Mouse (Mus musculus) embryonic facial prominence, embryonic 11.5 days (tissue): Measurements from ENCODE around the gene Cd83. TPM values are rescaled to one million over a fixed set of nuclear protein-coding genes. Genes with fewer than 3 reads are reported as not detected.

Source experiments
- ATAC-seq: fragments of 200-750 bp; cut with Nextera tagmentation; replicated peaks from 2 replicates; pipeline ENCODE4 v1.8.0; 2017; ENCODE audit warnings: low read depth; ENCODE audit not compliant: insufficient number of reproducible peaks, low FRiP score, low TSS enrichment
- DNase-seq: peaks from one replicate; pipeline ENCODE4 v3.0.0-alpha.2; 2015; ENCODE audit warnings: low spot score
- H3K27ac ChIP-seq: fragments of 300-500 bp; sonication (generic); replicated peaks from 2 replicates; pipeline ENCODE4 v1.5.1; 2014; ENCODE audit warnings: mild to moderate bottlenecking, low read depth, low read length, control low read depth
- H3K27me3 ChIP-seq: fragments of 300-500 bp; sonication (generic); 2 replicates; pipeline ENCODE4 v1.6.1; 2014; ENCODE audit warnings: mild to moderate bottlenecking, low read length, moderate library complexity, mixed read lengths; ENCODE audit not compliant: control insufficient read depth, insufficient read depth
- H3K36me3 ChIP-seq: fragments of 300-500 bp; sonication (generic); replicated peaks from 2 replicates; pipeline ENCODE4 v1.6.1; 2014; ENCODE audit warnings: low read depth, mild to moderate bottlenecking, low read length, moderate library complexity, mixed read lengths; ENCODE audit not compliant: control insufficient read depth, insufficient read depth
- H3K4me1 ChIP-seq: fragments of 300-500 bp; sonication (generic); 2 replicates; pipeline ENCODE4 v1.6.1; 2014; ENCODE audit warnings: low read length, mixed read lengths; ENCODE audit not compliant: control insufficient read depth, insufficient read depth
- H3K4me2 ChIP-seq: fragments of 300-500 bp; sonication (generic); 2 replicates; pipeline ENCODE4 v1.6.1; 2014; ENCODE audit warnings: low read depth, mild to moderate bottlenecking, control low read depth, low read length, moderate library complexity
- H3K4me3 ChIP-seq: fragments of 300-500 bp; sonication (generic); 2 replicates; pipeline ENCODE4 v1.5.1; 2014; ENCODE audit warnings: low read depth, low read length, control low read depth
- H3K9ac ChIP-seq: fragments of 300-500 bp; sonication (generic); replicated peaks from 2 replicates; pipeline ENCODE4 v1.6.1; 2014; ENCODE audit warnings: mild to moderate bottlenecking, control low read depth, low read length
- H3K9me3 ChIP-seq: fragments of 300-500 bp; sonication (generic); replicated peaks from 2 replicates; pipeline ENCODE4 v1.6.1; 2016; ENCODE audit warnings: mild to moderate bottlenecking, low read length, inconsistent platforms, mixed read lengths; ENCODE audit not compliant: control insufficient read depth
- WGBS: fragments of 180-500 bp; shearing (Covaris S2); extraction: QIAGEN DNeasy Blood & Tissue Kit; methylation state at CpG from one replicate; pipeline ENCODE4 v1.1.7; 2014; 5-methylcytosine and 5-hydroxymethylcytosine counted together
- polyA plus RNA-seq: library from polyadenylated mRNA; unstranded; fragments of >200 nt; fragmentation: Nextera tagmentation; extraction: Ambion mirVana; gene quantifications from 2 replicates; pipeline ENCODE4 v1.2.1, GENCODE M21; 2014

Gene Cd83
- polyA plus RNA-seq, 1 experiment from 2014 or later: 8.0 TPM

DNA sequence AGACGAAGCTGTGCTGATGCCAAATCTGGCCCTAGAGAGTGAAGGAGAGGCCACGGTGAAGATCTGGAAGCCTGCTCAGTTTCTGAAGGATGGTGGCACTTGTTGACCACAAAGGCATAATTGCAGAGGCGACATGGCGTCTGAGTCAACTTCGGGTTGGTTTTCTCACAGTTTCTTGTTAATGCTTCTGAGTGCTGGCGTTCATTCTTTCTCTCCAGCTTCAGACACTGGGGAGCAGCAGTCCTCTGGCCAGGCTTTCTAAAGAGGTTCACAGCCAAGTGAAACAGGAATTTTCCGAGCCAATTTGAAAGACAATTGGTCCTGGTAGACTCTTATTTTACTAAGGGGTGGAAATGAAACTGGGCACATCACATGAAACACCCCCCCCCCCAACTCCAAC is 62.6 kb downstream of the Cd83 start:
- Histone ChIP-seq H3K27me3 (no peaks in the 10 kb centered on the region), H3K4me2 (no peak overlapping the region), H3K9me3 (no peaks in the 10 kb centered on the region), H3K27ac (no peak overlapping the region), H3K4me3 (no peak overlapping the region), H3K4me1 (no peaks in the 10 kb centered on the region), H3K9ac (no peak overlapping the region), H3K36me3 (no peaks in the 10 kb centered on the region)
- ATAC-seq (no peak), DNase-seq (no peak)
- 88% methylated on average over 7 of the region's 7 CpGs for WGBS

DNA sequence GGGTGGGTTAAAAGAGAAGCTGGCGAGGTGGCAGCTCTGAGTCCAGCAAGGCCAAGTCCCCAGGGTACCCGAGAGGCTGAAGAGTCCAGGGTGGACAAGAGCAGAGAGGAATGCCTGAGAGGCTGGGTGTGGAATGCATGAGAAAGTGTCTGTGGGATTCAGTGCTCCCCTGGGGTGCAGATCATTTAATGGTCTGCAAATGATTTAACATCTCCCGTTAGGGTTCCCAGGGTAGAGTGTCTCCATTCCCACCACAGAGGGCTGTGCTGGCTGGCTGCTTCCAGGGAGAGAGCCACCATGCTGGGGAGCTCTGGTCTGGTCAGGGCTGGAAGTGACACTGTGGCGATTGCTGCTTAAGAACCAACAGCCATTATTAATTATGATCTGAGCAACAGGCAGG is 65.2 kb downstream of the Cd83 start:
- no peak overlapping the region for H3K4me3 ChIP-seq
- no peak overlapping the region for H3K4me2 ChIP-seq
- no peaks in the 10 kb centered on the region for H3K36me3 ChIP-seq
- DNase-seq (no peak), ATAC-seq (no peak)
- no peaks in the 10 kb centered on the region for H3K4me1 ChIP-seq
- no peaks in the 10 kb centered on the region for H3K27me3 ChIP-seq
- no peak overlapping the region for H3K27ac ChIP-seq
- no peaks in the 10 kb centered on the region for H3K9me3 ChIP-seq
- H3K9ac ChIP-seq: no peak overlapping the region
- 46% methylated on average over 4 of the region's 4 CpGs for WGBS

DNA sequence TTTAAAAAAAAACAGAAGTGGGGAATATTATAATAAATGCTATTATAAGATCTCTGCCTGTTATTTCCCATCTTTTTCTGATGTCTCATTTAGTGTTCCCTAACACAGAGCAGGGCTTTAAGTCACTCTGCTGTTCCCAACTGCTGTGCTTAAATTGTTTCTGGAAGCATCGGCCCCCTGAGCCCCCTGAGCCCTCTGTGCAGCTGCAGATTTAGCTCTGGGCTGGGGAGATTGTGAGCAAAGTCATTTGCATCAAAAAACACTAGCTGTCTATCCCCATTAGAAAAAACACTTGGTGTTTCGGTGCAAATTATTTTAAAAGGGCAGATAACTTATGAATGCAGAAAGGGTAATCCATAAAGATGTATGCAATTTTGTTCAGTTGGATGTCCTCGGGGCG is 66.5 kb downstream of the Cd83 start:
- no peak for DNase-seq
- 59% methylated on average over 4 of the region's 4 CpGs for WGBS
- no peaks in the 10 kb centered on the region for H3K9me3 ChIP-seq
- no peak overlapping the region for H3K4me2 ChIP-seq
- H3K27ac ChIP-seq: no peak overlapping the region
- no peak overlapping the region for H3K4me3 ChIP-seq
- H3K9ac ChIP-seq: no peak overlapping the region
- no peaks in the 10 kb centered on the region for H3K27me3 ChIP-seq
- H3K4me1 ChIP-seq: no peaks in the 10 kb centered on the region
- no peaks in the 10 kb centered on the region for H3K36me3 ChIP-seq
- ATAC-seq: no peak

Other genes starting within 250 kb of the Cd83 start
- 12.8 and 14.9 TPM in 2 replicates for gene Mcur1, start 224.6 kb upstream of the Cd83 start, polyA plus RNA-seq
- gene Rnf182, start 169.1 kb upstream of the Cd83 start, polyA plus RNA-seq: 8.1 and 12.1 TPM in 2 replicates